Comparison of ENCODE assay signal across 8 mouse cellular contexts in the genomic region with DNA sequence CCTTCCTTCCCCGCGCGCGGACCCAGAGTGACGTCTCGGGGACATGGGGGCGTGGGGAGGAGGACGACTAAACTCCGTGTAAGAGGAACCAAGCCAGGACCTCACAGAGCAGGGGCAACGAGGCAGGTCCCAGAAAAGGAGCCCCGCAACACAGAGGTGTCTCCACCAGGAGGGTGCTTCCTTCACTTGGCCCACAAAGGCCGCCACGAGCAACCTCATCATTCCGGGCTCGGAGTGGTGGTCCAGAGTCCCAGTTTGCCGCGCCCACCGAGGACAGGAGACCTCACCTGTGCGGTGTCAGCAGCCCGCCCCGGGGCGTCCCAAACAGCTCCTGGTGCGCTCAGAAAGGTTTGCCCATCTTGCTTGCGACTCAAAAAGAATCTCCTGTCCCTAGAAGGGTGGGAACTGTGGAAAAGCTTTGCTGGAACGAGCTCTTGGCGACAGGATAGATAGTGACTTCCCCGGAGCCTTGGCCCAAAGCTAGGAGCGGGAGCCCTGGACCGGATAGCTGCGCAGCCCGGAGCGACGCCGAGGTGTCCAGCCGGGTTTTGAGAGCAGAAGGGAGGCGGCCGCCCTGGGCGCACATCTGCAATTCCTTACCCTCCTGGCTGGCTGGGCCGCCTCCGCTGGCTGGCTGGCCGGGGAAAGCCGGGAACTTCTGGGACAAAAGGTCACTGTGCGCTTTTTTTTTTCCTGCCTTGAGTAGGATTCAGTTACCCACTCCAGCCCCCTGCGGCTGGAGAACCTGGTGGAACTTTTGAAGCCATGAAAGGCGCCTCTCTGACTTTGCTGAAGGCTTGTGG. TPM values are rescaled to one million over a fixed set of nuclear protein-coding genes. Genes with fewer than 3 reads are reported as not detected.
DNase-seq lines count a peak whose midpoint lies in the region; ATAC-seq and TF ChIP-seq lines count a peak whose summit lies in the region.

No protein-coding gene starts in this region.

- intact Hi-C loops in heart, postnatal 36 days (cut with DNase I): no loop called here

- TF ChIP-seq CTCF in testis, adult 2 months (IDR thresholded peaks at IDR 0.05; ENCODE audit: control insufficient read depth, insufficient read depth, insufficient replicate concordance, low read depth, low read length): no peak

- H3K4me2 ChIP-seq in forebrain, embryonic 14.5 days (ENCODE audit: low read length): peak overlapping the region; percentile 75

- H3K9me3 ChIP-seq in forebrain, embryonic 14.5 days (replicated peaks; ENCODE audit: control insufficient read depth, low read length): no peaks in the 10 kb centered on the region
- no peaks in the 10 kb centered on the region for H3K9me3 ChIP-seq in limb, embryonic 10.5 days (replicated peaks)
- H3K9me3 ChIP-seq in midbrain, embryonic 10.5 days (replicated peaks): peaks cover 3% of the 10 kb centered on the region; the same call in 1 of the 2 replicates

- WGBS in forebrain, embryonic 14.5 days: 1% methylated on average over 45 of the region's 45 CpGs
- under 1% methylated on average over 45 of the region's 45 CpGs for WGBS in limb, embryonic 10.5 days
- WGBS in midbrain, embryonic 10.5 days: under 1% methylated on average over 45 of the region's 45 CpGs

- H3K4me3 ChIP-seq in forebrain, embryonic 14.5 days (ENCODE audit: low read depth, low read length): peak overlapping the region; percentile 37
- H3K4me3 ChIP-seq in limb, embryonic 10.5 days: peak overlapping the region; percentile 72
- peak overlapping the region; percentile 74 for H3K4me3 ChIP-seq in midbrain, embryonic 10.5 days
- peak overlapping the region; percentile 71 for H3K4me3 ChIP-seq in testis, adult 2 months (ENCODE audit: control insufficient read depth, low read depth, low read length)

- no peak for TF ChIP-seq POLR2A in testis, adult 2 months (IDR thresholded peaks at IDR 0.05; ENCODE audit: control insufficient read depth, low read depth, low read length)

- no peaks in the 10 kb centered on the region for H3K36me3 ChIP-seq in forebrain, embryonic 14.5 days (ENCODE audit: control insufficient read depth, insufficient read depth, low read length)
- H3K36me3 ChIP-seq in limb, embryonic 10.5 days: peaks cover 17% of the 10 kb centered on the region
- no peaks in the 10 kb centered on the region for H3K36me3 ChIP-seq in midbrain, embryonic 10.5 days
- no peaks in the 10 kb centered on the region for H3K36me3 ChIP-seq in testis, adult 2 months (ENCODE audit: control insufficient read depth, insufficient read depth, low read length)

- peak overlapping the region; percentile 60 for H3K9ac ChIP-seq in forebrain, embryonic 14.5 days (ENCODE audit: low read length)

- DNase-seq in ES-CJ7 (ENCODE audit: low read depth, low spot score): peak; percentile 57
- peak; percentile 10 for DNase-seq in adrenal gland, adult 8-10 months
- DNase-seq in forebrain, embryonic 14.5 days (ENCODE audit: low spot score): peak; percentile 17
- DNase-seq in heart, postnatal 36 days: peak; percentile 46 to 58
- peak; percentile 80 for DNase-seq in limb, embryonic 10.5 days (ENCODE audit: low spot score)
- peak; percentile 64 for DNase-seq in midbrain, embryonic 10.5 days (ENCODE audit: low spot score)
- no peak for DNase-seq in frontal cortex, adult 2 months (ENCODE audit: extremely low spot score in 1 of 2, low spot score in 1 of 2)

- H3K27me3 ChIP-seq in forebrain, embryonic 14.5 days (replicated peaks; ENCODE audit: control insufficient read depth, insufficient read depth, low read length): no peaks in the 10 kb centered on the region
- no peaks in the 10 kb centered on the region for H3K27me3 ChIP-seq in limb, embryonic 10.5 days (ENCODE audit: low read depth, poor library complexity, severe bottlenecking)
- H3K27me3 ChIP-seq in midbrain, embryonic 10.5 days (ENCODE audit: low read depth, poor library complexity, severe bottlenecking): peaks cover 39% of the 10 kb centered on the region
- no peaks in the 10 kb centered on the region; the same call in 1 of the 2 replicates for H3K27me3 ChIP-seq in testis, adult 2 months (ENCODE audit: control insufficient read depth, insufficient read depth, low read length)

- no peak for ATAC-seq in forebrain, embryonic 14.5 days

- H3K4me1 ChIP-seq in forebrain, embryonic 14.5 days (ENCODE audit: control insufficient read depth, insufficient read depth, low read length): peaks cover 6% of the 10 kb centered on the region; the same call in 1 of the 2 replicates
- peaks cover 21% of the 10 kb centered on the region for H3K4me1 ChIP-seq in limb, embryonic 10.5 days
- peaks cover 30% of the 10 kb centered on the region for H3K4me1 ChIP-seq in midbrain, embryonic 10.5 days
- peaks cover 11% of the 10 kb centered on the region for H3K4me1 ChIP-seq in testis, adult 2 months (ENCODE audit: control insufficient read depth, insufficient read depth, low read length)

- no peak overlapping the region for H3K27ac ChIP-seq in forebrain, embryonic 14.5 days (ENCODE audit: low read depth, low read length)
- H3K27ac ChIP-seq in limb, embryonic 10.5 days: peak overlapping the region; percentile 87
- peak overlapping the region; percentile 86 for H3K27ac ChIP-seq in midbrain, embryonic 10.5 days (replicated peaks)
- no peak overlapping the region; the same call in 1 of the 2 replicates for H3K27ac ChIP-seq in testis, adult 2 months (ENCODE audit: control insufficient read depth, insufficient read depth, low read depth, low read length)

RNA-seq across cellular contexts. Expression of a gene that starts 0.6 kb away (rescaled TPM):
- total RNA-seq in adrenal gland, adult 8-10 months (2022): 1 to 10 TPM; 3.5 to 4.9 (median 4.4) TPM
- 6.0 and 8.3 TPM in 2 replicates for polyA plus RNA-seq in forebrain, embryonic 14.5 days (2014; fragmentation: Nextera tagmentation; extraction: Ambion mirVana)
- total RNA-seq in heart, postnatal 36 days (2021): 10 to 100 TPM; 11.6 to 12.2 TPM
- 39.2 and 43.3 TPM in 2 replicates for polyA plus RNA-seq in limb, embryonic 10.5 days (2016; fragmentation: Nextera tagmentation; extraction: Ambion mirVana)
- polyA plus RNA-seq in midbrain, embryonic 10.5 days (2016; fragmentation: Nextera tagmentation; extraction: Ambion mirVana): 13.9 and 16.7 TPM in 2 replicates
- polyA plus RNA-seq in testis, adult 2 months (2012; rRNA removed): 2.3 TPM in 2 replicates
- 12.5 and 13.0 TPM in 2 replicates for polyA plus RNA-seq in frontal cortex, adult 2 months (2012; rRNA removed)

RNA-seq across cellular contexts. Expression of a gene that starts 52.0 kb away (rescaled TPM):
- 10 to 100 TPM; 71.4 to 99.2 (median 87.3) TPM for total RNA-seq in adrenal gland, adult 8-10 months (2022)
- 43.6 and 49.1 TPM in 2 replicates for polyA plus RNA-seq in forebrain, embryonic 14.5 days (2014; fragmentation: Nextera tagmentation; extraction: Ambion mirVana)
- 10 to 100 TPM; 39.9 to 44.1 TPM for total RNA-seq in heart, postnatal 36 days (2021)
- polyA plus RNA-seq in limb, embryonic 10.5 days (2016; fragmentation: Nextera tagmentation; extraction: Ambion mirVana): 22.4 and 31.1 TPM in 2 replicates
- 22.2 and 29.7 TPM in 2 replicates for polyA plus RNA-seq in midbrain, embryonic 10.5 days (2016; fragmentation: Nextera tagmentation; extraction: Ambion mirVana)
- 30.5 and 33.2 TPM in 2 replicates for polyA plus RNA-seq in testis, adult 2 months (2012; rRNA removed)
- polyA plus RNA-seq in frontal cortex, adult 2 months (2012; rRNA removed): 127 and 129 TPM in 2 replicates

Comparison
In these comparisons a context has a peak if more than half of its experiments do, and no peak if none do; other contexts are left out.
1. DNase-seq: peak in ES-CJ7 (single experiment), adrenal gland, adult 8-10 months (single experiment), forebrain, embryonic 14.5 days (single experiment), heart, postnatal 36 days (2 of 2), limb, embryonic 10.5 days (single experiment) and midbrain, embryonic 10.5 days (single experiment); none in frontal cortex, adult 2 months (0 of 2).
2. H3K27ac ChIP-seq: peak in limb, embryonic 10.5 days (single experiment) and midbrain, embryonic 10.5 days (single experiment); none in forebrain, embryonic 14.5 days (single experiment) and testis, adult 2 months (single experiment).
3. Peak in every context shown above with its lines, with median percentiles within 50 percentile points of each other: H3K4me3 ChIP-seq.